Mouse (Mus musculus) spleen, adult 2 months (tissue): ENCODE measurements around the gene Adra1d.

Source experiments
- CTCF ChIP-seq: fragments of 200-500 bp; IDR thresholded peaks from 2 replicates; pipeline ENCODE4 v1.5.1; 2011; ENCODE audit warnings: mild to moderate bottlenecking, inconsistent platforms; ENCODE audit not compliant: insufficient read depth, insufficient read length, insufficient replicate concordance; ENCODE audit errors: extremely low read depth
- POLR2A ChIP-seq: fragments of 200-500 bp; IDR thresholded peaks from 2 replicates; pipeline ENCODE4 v1.6.1; 2011; ENCODE audit warnings: low read depth, low read length, inconsistent platforms

GRCm38 (mm10) chr2:131496125-131496820 lies 65.8 kb downstream of the Adra1d start:
- no peak for TF ChIP-seq CTCF
- no peak for TF ChIP-seq POLR2A
